Mouse (Mus musculus) cerebellum, adult (tissue): ENCODE results near the gene Mmp17.
"Not testable (repeated sequence)": the region's sequence is repeated elsewhere in the genome, so short reads cannot be mapped to it uniquely, and the experiment has no call there.

Source experiments
- ATAC-seq: cut with Nextera tagmentation; 2 replicates; pipeline ENCODE4 v1.9.2; 2017; ENCODE audit warnings: mild to moderate bottlenecking, moderate library complexity, mixed read lengths; ENCODE audit not compliant: insufficient number of reproducible peaks, low FRiP score, low TSS enrichment

The Mmp17 gene

DNA sequence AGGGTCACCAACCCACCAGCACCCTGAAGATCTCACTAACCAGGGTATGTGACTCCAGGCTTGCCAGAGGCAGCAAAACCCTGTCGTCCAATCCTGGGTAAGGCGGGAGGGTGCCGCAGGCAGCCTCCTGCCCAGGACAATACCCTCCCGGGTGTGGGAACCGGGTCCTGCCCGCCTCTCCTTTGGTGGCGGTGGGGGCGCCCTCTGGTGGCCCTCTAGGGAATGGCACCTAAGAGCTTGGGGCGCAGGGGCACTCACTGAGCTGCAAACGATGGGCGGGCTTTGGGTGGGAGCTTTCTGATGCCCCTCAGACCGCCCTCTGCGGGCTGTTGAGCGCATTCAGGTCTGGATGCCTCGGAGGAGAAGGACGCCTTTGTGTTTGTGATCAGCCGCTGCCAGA lies 2.0 kb downstream of the Mmp17 start:
- 0 out of 2 replicates have a peak, but pooled peaks have one; percentile 4 for ATAC-seq

DNA sequence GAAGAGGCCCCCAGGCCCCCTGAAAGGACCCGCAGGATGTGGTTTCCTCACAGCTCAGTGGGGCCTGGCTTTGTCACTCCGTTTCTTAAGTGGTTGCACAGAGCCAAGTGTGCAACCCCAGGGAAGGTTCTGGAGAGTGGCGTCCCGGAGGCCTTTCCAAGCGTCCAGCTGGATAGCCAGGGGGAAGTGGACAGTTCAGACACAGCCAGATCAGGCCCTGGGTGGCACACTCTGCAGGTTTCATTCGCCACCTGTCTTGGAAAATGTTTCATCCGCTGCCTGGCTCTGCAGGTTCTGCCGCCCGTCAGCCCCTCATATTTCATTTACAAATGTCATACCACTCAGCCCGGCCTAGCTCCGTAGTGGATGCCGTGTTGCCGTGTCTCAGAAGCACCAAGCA lies 2.5 kb downstream of the Mmp17 start:
- ATAC-seq: no peak

DNA sequence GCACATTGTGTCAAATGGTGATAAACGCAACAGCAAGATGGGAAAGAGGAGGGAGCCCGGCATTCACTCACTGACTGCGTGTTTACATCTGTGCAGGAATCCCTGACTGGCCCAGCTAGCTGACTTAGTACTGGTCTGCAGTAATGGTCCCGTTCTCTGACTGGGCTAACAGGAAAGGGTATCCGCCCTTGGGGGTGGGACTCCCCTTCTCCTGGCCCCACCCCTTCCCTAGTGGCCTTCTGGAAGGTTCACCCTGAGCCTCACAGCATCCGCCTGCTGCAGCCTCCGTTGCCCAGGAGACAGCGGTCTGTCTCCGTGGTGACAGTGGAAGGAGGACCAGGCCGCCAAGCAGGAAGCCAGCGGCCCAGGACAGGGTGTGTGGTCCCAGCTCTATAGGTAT lies 6.9 kb downstream of the Mmp17 start:
- peak; percentile 13; the same call in 1 of the 2 replicates for ATAC-seq

GRCm38 (mm10) chr5:129594116-129595114 lies 10.4 kb downstream of the Mmp17 start:
- ATAC-seq: peak; percentile 73; the same call in 1 of the 2 replicates

- no peak for ATAC-seq
Observed at GRCm38 (mm10) chr5:129602071-129602487, 18.1 kb downstream of the Mmp17 start.

DNA sequence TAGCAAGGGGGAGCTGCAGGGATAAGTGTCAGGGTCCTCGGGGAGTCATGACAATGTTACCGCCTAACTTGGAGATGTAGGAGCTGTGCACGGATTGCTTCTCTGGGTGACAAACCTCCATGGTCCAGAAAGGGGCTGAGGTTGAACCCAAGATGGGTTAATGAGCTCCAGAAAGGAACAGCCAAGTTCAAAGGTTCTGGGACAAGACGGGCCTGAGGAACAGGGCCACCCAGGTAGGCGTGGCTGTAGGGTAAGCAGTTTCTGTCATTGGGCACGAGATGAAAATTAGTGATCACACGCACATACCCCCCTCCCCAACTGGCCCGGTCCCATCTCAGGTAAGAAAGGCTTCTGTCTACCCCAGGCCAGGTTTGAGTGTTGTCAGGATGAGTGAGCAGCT lies 23.5 kb downstream of the Mmp17 start:
- ATAC-seq: no peak

DNA sequence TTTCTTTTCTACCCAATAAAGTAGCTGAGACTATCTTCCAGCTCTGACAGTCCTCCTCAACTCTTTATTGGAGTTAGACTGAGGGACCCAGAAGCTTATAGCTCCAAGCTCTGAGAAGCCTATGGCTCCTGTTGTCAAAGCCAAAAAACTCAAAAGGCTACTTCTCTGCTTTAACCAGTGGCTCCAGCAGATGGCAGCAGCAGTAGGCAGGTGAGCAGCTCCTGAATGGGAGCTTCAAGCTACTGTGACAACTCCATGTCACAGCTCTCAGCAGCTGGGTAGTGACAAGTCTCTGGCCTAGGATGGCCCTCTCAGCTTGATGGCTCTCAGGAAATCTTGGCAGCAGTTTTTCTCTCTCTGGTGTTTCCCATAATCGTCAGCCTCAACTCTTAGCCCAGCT lies 27.1 kb downstream of the Mmp17 start:
- peak; percentile 40; the same call in 1 of the 2 replicates for ATAC-seq

GRCm38 (mm10) chr5:129620600-129620999 lies 36.6 kb downstream of the Mmp17 start:
- not testable (repeated sequence) for ATAC-seq

GRCm38 (mm10) chr5:129621361-129621760 lies 37.4 kb downstream of the Mmp17 start:
- no peak for ATAC-seq

DNA sequence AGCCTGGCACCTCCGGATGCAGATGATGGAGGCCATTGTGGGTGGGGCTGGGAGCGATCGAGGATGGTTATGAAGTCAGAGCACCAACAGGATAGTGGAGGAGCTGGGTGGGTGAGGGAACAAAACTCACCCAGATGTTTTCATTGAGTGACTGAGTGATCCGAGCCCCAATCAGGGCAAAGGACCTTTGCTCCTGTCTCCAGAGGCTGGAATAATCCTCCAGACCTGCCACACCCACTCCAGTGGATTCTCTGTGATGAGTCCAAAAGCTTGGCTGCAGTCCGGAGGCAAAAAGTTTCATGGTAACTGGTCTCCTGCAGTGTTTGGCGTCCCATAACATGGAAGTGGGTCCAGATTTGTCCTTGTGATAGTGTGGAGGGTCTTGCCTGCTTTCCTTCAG lies 42.1 kb downstream of the Mmp17 start:
- no peak for ATAC-seq

DNA sequence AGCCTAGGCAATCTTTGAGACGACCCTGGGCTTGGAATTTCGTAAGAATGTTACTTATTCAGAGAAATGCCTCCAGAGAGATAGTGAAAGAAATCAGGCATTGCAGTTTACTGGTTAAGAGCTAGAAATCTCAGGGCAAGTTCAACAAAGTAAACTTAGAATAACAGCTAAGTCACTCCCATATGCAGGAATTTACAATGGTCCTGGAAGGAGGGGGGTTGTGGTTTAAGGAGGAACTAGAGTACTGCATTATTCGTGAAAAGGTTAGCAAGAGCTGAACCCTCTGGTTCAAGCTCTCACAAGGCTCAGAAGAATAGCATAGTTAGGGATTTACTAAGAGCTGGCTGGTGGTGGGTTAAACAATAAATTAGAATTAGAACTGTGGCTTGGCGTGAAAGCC lies 42.6 kb downstream of the Mmp17 start:
- not testable (repeated sequence) for ATAC-seq

- not testable (repeated sequence) for ATAC-seq
Observed at GRCm38 (mm10) chr5:129632270-129633250, 48.6 kb downstream of the Mmp17 start.

GRCm38 (mm10) chr5:129650858-129651257 lies 66.9 kb downstream of the Mmp17 start:
- no peak for ATAC-seq

DNA sequence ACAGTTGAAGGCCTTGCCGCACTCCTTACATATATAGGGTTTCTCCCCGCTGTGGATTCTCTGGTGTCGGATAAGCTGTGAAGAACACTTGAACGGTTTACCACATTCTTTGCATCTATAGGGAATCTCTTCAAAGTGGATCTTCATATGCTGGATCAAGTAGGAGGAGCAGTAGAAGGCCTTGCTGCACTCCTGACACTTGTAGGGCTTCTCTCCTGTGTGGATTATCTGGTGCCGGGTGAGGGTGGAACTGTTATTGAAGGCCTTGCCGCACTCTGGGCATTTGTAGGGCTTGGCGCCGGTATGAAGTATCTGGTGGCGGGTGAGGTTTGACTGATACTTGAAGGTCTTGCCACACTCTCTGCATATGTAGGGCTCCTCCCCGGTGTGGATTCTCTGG lies 73.0 kb downstream of the Mmp17 start:
- no peak for ATAC-seq

GRCm38 (mm10) chr5:129657931-129658330 lies 74.0 kb downstream of the Mmp17 start:
- ATAC-seq: no peak
